Mouse (Mus musculus) CD4-positive helper T cell, adult 2 months (primary cell): ENCODE results near the gene Mtx3.
"Not testable (repeated sequence)": the region's sequence is repeated elsewhere in the genome, so short reads cannot be mapped to it uniquely, and the experiment has no call there.

Experiments
- DNase-seq: peaks from one replicate; pipeline ENCODE4 v3.0.0-alpha.2; 2012; ENCODE audit warnings: low read depth, missing footprints, low spot score

Mtx3 gene

GRCm38 (mm10) chr13:92844586-92845221 lies at the start of gene Mtx3:
Gene Mtx3 (plus strand): TSS chr13:92844760.
- DNase-seq = peak; percentile 83

DNA sequence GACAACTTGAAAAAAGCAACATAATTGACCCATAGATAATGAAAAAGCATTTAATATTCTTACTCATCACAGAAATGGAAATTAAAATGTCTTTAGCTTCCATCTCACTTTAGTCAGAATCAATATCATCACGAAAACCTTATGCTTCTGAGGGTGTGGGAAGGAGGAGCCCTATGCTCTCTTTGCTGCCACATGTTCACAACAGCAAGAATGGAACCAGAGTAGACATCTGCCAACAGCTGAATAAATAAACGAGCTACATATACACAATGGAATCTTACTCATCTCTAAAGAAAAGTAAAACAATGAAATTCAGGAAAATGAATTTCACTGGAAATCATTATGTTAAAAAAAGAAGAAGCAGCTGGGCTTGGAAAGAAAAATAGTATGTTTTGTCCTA lies 45.7 kb upstream of the Mtx3 start:
- DNase-seq = no peak

DNA sequence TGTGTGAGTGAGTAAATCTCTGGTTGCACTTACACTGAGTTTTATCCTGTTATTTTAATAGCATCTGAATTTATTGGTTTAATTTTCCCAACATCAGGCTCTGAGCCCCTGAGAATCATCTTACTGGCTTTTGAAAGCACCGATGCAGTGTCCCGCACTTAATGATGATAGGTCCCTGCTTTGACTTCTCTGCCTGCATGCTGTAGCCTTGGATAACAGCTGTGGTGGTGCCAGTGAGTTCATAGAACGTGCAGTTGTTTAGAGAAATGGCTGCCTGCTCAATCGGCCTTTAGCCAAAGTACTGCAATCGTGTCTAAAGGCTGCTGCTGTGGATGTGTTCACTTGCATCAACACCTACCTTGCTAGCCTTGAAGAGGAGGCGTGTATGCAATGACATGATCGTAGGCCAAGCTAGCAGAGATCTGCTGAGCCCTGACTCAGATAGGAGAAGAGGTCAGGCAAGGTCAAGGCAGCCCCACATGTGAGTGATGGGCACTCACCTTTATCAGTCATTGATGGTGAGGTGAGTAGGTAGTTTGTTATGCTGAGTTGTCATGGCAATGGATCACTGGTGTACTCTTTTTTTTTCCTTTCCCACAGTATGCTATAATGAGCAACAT lies 45.1 kb upstream of the Mtx3 start:
- no peak for DNase-seq

DNA sequence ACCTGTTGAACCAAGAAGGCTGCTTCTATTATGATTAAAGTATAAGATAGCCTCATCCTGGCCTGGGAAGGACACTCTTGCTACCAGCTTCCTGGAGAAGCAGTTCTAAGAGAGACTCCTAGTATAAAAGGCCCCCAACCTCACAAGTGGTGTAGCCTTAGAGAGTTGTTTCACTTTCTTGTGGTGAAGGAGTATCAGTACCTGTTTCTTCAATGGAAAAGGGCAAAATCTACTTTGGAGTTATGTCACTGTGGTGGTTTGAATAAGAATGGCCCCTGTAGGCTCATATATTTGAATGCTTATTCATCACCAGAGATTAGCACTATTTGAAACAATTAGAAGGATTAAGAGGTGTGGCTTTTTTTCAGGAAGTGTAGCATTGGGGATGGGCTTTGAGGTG lies 37.8 kb upstream of the Mtx3 start:
- no peak for DNase-seq

DNA sequence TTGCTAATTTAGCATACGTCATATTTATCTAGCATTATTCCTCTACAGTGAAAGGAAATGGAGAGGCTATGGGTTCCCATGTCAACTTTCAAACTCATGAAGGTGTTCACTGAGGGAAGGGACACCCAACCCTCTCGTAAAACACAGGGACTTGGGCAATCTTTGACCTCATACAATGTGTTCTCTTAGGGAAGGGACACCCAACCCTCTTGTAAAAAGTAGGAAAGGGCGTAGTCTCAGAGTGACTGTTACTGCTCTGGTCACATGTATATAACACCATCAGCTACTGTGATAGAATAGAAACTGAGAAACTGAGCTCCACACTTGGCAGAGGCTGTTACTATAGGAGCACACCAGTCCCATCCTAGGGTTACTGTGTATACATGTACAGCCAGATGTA lies 36.7 kb upstream of the Mtx3 start:
- no peak for DNase-seq

DNA sequence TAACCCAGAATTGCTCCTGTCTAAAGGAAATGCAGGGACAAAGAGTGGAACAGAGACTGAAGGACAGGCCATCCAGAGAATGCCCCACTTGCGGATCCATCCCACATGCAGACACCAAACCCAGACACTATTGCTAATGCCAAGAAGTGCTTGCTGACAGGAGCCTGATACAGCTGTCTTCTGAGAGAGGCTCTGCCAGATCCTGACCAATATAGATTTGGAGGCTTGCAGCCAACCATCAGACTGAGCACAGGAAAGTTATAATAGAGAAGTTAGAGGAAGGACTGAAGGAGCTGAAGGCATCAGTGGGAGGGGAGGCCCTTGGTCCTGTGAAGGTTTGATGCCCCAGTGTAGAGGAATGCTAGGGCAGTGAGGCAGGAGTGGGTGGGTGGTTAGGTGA lies 34.0 kb upstream of the Mtx3 start:
- not testable (repeated sequence) for DNase-seq

GRCm38 (mm10) chr13:92816329-92816728 lies 28.2 kb upstream of the Mtx3 start:
- DNase-seq = no peak

GRCm38 (mm10) chr13:92817357-92817756 lies 27.2 kb upstream of the Mtx3 start:
- no peak for DNase-seq

DNA sequence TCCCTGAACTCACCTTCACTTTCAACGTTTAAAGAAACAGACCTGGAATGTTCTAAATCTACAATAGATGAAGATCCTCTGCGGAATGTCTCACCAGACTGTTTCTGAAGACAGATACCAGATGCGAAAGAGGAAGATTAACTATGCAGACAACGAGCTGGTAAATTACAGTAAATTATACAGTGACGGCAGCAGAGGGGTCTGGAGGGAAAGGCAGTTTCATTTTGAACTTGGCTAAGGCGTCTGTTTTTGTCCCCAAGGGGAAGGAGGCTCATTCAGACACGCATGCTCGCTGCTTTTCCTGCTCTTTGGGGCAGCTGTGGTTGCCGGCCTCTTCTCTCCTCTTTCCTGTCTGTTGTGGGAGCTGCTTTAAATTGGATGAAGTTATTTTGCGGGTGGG lies 15.7 kb upstream of the Mtx3 start:
- DNase-seq = no peak

GRCm38 (mm10) chr13:92833162-92833561 lies 11.4 kb upstream of the Mtx3 start:
- DNase-seq = no peak

DNA sequence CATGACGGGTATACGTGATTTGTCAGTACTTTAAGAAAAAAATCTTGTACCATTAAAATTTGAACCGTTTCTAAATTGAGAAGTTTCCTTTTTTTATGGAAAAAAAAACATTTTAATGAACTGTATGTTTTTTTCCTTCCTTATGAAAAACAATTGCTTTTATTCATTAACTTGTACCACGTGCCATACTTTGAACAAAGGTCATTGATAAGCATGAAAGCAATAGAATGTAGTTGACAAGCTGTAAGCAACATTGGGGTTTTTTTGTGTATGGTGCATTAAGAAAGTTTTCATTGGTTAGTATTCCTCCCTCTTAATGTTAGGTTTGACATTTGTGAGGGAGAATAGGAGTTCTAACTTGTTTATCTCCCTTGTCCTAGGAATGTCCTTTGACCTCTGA lies 1.9 kb downstream of the Mtx3 start:
- DNase-seq = no peak

DNA sequence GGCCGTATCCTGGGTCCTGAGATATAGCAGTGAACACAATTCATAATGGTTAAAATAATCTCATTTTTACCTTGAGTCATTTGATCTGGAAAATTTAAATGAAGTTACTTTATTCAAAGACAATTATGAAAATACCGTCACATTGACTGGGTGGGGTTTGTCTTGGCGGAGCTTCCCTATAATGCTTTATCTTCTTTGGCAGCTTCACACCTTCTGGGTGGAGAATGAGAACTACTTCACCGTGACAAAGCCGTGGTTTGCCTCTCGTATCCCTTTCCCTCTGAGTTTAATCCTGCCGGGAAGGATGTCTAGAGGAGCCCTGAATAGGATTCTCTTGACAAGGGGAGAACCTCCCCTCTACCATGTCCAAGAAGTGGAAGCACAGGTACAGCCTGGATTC lies 2.8 kb downstream of the Mtx3 start:
- no peak for DNase-seq

DNA sequence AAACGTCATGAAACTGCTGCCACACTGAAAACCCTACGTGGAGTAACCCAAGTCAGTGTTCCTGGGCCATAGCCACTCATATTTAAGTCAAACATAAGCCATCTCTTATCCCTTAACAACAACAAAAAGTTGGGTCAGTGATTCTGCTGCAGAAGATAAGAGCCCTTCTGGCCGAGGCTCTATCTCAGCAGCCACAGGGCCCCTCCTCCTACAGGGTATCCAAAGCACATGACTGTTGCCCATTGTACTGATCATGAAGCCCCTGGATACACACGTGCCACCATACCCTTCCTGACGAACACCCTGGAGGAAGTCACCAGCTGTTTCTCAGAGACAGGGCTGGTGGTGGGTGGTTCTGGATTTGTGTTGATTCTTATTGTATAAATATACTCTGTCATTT lies 3.4 kb downstream of the Mtx3 start:
- no peak for DNase-seq

GRCm38 (mm10) chr13:92855901-92856300 lies 11.3 kb downstream of the Mtx3 start:
- no peak for DNase-seq

DNA sequence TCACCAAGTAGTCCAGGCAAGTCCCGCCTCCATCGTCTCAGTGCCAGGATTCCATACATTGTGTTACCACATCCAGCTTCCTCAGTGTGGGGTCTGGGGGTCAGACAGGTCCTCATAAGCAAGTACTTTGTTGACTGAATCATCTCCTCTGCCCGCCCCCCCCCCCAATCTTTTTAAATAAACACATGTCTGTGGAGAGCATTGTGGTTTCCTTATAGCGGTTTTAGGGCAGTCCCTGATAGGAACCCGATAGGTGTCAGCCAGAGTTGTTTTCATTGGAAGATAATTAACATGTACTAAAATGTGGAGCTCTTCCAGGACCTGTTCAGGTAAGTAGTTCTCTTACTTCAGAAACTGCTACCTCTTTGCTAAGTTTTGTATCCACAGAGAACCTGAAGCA lies 14.2 kb downstream of the Mtx3 start:
- DNase-seq = peak; percentile 29

DNA sequence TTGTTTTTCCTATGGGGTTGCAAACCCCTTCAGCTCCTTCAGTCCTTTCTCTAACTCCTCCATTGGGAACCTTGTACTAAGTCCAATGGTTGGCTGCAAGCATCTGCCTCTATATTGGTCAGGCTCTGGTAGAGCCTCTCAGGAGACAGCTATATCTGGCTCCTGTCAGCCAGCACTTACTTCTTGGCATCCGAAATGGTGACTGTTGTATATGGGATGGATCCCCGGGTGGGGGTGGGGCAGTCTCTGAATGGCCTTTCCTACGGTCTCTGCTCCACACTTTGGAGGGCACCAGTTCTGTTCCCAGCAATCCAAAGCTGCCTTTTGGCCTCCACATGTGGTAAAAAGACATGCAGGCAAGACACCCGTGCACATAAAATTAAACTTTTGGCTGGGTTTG lies 15.4 kb downstream of the Mtx3 start:
- no peak for DNase-seq

DNA sequence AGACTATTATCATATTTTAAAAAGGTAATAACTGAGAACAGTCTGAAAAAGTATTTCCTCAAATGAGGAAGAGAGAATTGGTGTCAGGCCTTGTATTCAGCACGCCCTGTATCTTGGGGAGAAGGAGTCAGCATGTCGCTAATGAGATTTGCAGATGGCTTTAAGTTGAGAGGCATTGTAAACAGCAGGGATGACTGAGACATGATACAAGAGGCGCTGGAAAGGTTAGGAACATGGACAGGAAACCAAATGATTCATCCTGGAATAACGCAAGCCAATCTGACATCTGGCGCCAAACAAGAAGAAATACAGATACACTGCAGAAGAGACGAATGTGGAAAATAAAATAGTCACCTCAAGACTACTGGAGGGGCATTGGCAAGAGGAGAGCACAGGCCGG lies 20.8 kb downstream of the Mtx3 start:
- DNase-seq = no peak

- DNase-seq = no peak
These were observed 22.1 kb downstream of the Mtx3 start for GRCm38 (mm10) chr13:92866680-92867079.

DNA sequence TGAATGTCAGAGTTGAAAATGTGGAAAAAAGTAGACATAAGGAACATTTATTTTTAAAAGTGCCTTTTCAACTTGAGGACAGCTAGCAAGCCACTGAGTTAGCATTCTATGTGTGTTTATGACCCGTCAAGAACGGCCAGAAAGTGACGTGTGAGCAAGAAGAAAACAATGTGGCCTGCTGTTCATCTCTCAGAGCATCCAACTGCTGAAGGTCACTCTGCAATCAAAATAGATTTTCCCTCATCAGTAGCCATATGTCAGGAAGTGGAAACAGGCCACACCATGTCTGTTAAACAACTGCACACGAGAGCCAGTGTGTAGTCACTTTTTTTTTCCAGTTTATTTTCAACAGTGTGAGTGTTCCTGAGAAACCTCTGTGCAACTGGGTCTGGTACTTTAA lies 35.0 kb downstream of the Mtx3 start:
- no peak for DNase-seq

- DNase-seq = no peak
These were observed 35.4 kb downstream of the Mtx3 start for GRCm38 (mm10) chr13:92879933-92880332.

DNA sequence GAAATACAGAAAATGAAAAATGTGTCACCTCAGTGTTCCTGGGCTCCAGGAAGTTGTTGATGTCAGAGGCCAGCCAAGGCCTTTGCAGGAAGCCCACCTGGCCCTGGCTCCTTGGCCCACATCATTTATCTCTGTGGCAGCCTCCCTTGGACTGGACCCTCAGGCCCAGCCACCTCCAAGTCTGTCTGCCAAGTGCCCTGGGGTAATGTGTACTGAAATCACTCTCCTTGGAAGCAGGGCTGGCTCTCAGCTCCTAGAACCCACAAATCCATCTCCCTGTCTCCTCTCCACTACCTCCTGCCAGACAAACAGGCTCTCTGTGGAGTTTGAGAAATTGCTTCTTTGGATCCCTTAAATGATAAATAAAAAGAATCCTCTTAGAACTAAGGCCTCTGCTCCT lies 36.0 kb downstream of the Mtx3 start:
- DNase-seq = no peak

DNA sequence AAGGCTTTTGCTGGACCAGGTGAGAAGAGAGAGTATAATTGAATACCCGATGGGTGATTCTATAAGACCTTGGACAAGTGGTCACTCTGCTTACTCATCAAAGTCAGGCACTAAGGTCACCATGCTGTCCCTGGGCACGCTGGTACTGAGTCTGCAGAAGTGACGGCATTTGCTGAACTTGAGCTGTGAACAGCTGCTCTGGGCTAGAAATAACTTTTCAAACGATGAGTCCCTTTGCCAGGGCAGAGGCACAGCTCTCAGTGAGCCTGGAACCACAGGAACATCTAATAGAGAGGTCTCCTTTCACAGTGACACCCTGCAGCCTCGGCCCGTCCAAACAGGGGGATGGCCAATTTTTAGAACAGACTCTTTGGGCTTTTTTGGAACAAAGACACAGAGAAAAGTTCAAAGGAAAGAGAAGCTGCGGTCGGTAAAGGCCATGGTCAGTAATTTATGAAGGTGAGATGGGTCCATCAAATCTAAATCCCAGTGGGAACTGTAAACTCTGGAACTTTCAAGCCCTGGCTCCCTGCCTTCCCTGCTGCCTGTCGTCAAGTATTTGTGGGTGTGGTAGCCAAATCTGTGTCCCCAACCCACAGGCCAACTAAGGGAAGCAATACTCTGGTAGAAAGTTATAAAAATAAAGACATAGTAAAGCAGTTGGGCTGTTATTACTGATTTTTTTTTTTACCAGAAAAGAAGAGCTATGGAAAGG lies 37.9 kb downstream of the Mtx3 start:
- no peak for DNase-seq
